Mouse (Mus musculus): ENCODE data around the gene Psmd5. TPM values are rescaled to one million over a fixed set of nuclear protein-coding genes. Genes with fewer than 3 reads are reported as not detected.
A peak's percentile ranks its signal among the peaks of the same experiment; 100 is the strongest.

Psmd5 gene
- polyA plus RNA-seq, 1 experiment from 2014 or later, result 59.0 TPM

DNA sequence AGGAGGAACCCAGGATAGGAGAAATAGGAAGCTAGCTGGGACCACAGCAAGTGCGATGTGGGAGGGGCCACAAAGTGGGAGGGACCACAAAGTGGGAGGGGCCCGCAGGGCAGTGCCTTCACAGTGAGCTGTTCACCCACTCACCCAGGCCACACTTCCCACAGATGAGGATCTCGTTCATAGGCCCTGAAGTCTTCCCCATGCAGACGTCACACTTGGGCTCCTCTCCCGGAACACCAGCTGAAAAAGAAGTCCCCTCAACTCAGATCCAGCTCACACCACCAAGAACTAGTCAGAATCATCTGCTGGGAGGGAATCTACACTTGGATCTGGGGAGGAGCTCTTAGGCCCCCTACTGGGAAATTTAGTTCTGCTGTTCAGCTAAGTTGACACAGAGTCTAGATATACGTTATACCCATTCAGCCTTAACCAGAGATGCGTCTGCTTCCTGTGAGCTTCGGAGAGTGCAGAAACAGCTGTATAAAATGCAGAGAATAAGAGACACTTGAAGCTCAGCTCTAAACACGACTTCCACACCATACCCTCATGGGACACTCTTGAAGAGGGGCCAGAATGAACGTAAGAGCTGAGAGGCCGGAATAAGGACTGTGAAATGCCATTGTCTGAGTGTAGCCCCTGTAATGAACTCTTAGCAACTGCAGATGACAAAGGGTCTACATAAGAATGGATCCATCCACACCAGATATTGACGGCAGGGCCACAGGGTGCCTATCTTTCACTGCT lies 32.3 kb upstream of the Psmd5 start:
- Histone ChIP-seq H3K27me3 (replicated peaks) (peaks cover 22% of the 10 kb centered on the region), H3K4me1 (peaks cover 28% of the 10 kb centered on the region), H3K4me3 (no peak overlapping the region), H3K36me3 (peaks cover under 1% of the 10 kb centered on the region), H3K9me3 (no peaks in the 10 kb centered on the region), H3K4me2 (no peak overlapping the region), H3K27ac (replicated peaks) (no peak overlapping the region), H3K9ac (no peak overlapping the region)
- 58% methylated on average over 12 of the region's 12 CpGs for WGBS
- no peak for ATAC-seq (ENCODE audit: extremely low read depth, insufficient number of reproducible peaks, low FRiP score, low TSS enrichment)

- no peak overlapping the region for H3K9ac ChIP-seq
- no peak overlapping the region for H3K4me2 ChIP-seq
- H3K4me1 ChIP-seq, result peaks cover 28% of the 10 kb centered on the region
- no peak overlapping the region for H3K4me3 ChIP-seq
- peaks cover 4% of the 10 kb centered on the region for H3K36me3 ChIP-seq
- no peak for ATAC-seq (ENCODE audit: extremely low read depth, insufficient number of reproducible peaks, low FRiP score, low TSS enrichment)
- 68% methylated on average over 6 of the region's 6 CpGs for WGBS
- peaks cover 16% of the 10 kb centered on the region for H3K27me3 ChIP-seq (replicated peaks)
- H3K27ac ChIP-seq (replicated peaks), result no peak overlapping the region
- no peaks in the 10 kb centered on the region for H3K9me3 ChIP-seq
Observed at GRCm38 (mm10) chr2:34906426-34906825, 31.7 kb upstream of the Psmd5 start.

GRCm38 (mm10) chr2:34904849-34905542 lies 30.2 kb upstream of the Psmd5 start:
- Histone ChIP-seq H3K9ac (peak overlapping the region; percentile 76), H3K36me3 (peaks cover 4% of the 10 kb centered on the region), H3K9me3 (no peaks in the 10 kb centered on the region), H3K27me3 (replicated peaks) (peaks cover 11% of the 10 kb centered on the region), H3K4me2 (peak overlapping the region; percentile 76), H3K4me3 (peak overlapping the region; percentile 48), H3K4me1 (peaks cover 28% of the 10 kb centered on the region), H3K27ac (replicated peaks) (peak overlapping the region; percentile 65; the same call in 1 of the 2 replicates)
- WGBS, result under 1% methylated on average over 34 of the region's 34 CpGs
- peak; percentile 95 for ATAC-seq (ENCODE audit: extremely low read depth, insufficient number of reproducible peaks, low FRiP score, low TSS enrichment)

GRCm38 (mm10) chr2:34903652-34904405 lies 29.1 kb upstream of the Psmd5 start:
- ATAC-seq (ENCODE audit: extremely low read depth, insufficient number of reproducible peaks, low FRiP score, low TSS enrichment), result no peak
- H3K9ac ChIP-seq, result peak overlapping the region; percentile 15
- 51% methylated on average over 4 of the region's 4 CpGs for WGBS
- H3K4me3 ChIP-seq, result no peak overlapping the region
- peak overlapping the region; percentile 65 for H3K27ac ChIP-seq (replicated peaks)
- peaks cover 7% of the 10 kb centered on the region for H3K36me3 ChIP-seq
- peaks cover 8% of the 10 kb centered on the region for H3K27me3 ChIP-seq (replicated peaks)
- peak overlapping the region; percentile 76 for H3K4me2 ChIP-seq
- H3K9me3 ChIP-seq, result no peaks in the 10 kb centered on the region
- peaks cover 28% of the 10 kb centered on the region for H3K4me1 ChIP-seq

GRCm38 (mm10) chr2:34903191-34903590 lies 28.4 kb upstream of the Psmd5 start:
- Histone ChIP-seq H3K4me2 (no peak overlapping the region), H3K4me1 (peaks cover 28% of the 10 kb centered on the region), H3K27me3 (replicated peaks) (peaks cover 8% of the 10 kb centered on the region), H3K27ac (replicated peaks) (no peak overlapping the region), H3K4me3 (no peak overlapping the region), H3K9me3 (no peaks in the 10 kb centered on the region), H3K9ac (no peak overlapping the region), H3K36me3 (peaks cover 7% of the 10 kb centered on the region)
- no peak for ATAC-seq (ENCODE audit: extremely low read depth, insufficient number of reproducible peaks, low FRiP score, low TSS enrichment)
- WGBS, result 86% methylated on average over 7 of the region's 7 CpGs

DNA sequence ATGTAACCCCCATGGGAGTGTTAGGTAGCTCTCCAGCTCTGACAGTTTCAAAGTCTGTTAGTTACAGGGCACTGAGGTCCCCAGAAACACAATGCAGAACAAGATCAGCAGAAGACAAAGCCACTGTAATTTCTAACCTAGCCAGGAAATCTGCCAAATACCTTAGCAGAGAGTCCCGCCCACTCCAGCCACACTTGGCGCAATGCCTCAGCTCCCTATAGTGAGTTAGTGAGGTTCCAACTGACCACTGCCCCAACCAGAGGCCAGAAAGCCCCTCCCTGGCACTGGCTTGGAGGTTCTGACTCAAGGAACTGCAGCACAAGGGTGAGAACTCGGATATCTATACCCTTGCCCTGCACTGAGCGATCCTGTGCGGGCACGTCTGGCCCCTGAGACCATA lies 28.0 kb upstream of the Psmd5 start:
- ATAC-seq (ENCODE audit: extremely low read depth, insufficient number of reproducible peaks, low FRiP score, low TSS enrichment), result no peak
- no peaks in the 10 kb centered on the region for H3K9me3 ChIP-seq
- peaks cover 8% of the 10 kb centered on the region for H3K27me3 ChIP-seq (replicated peaks)
- WGBS, result 77% methylated on average over 6 of the region's 6 CpGs
- no peak overlapping the region for H3K27ac ChIP-seq (replicated peaks)
- H3K4me3 ChIP-seq, result no peak overlapping the region
- H3K4me2 ChIP-seq, result no peak overlapping the region
- no peak overlapping the region for H3K9ac ChIP-seq
- peaks cover 28% of the 10 kb centered on the region for H3K4me1 ChIP-seq
- peaks cover 7% of the 10 kb centered on the region for H3K36me3 ChIP-seq

GRCm38 (mm10) chr2:34901726-34902125 lies 27.0 kb upstream of the Psmd5 start:
- Histone ChIP-seq H3K4me2 (no peak overlapping the region), H3K4me3 (no peak overlapping the region), H3K27ac (replicated peaks) (no peak overlapping the region), H3K27me3 (replicated peaks) (no peaks in the 10 kb centered on the region), H3K4me1 (peaks cover 28% of the 10 kb centered on the region), H3K9me3 (no peaks in the 10 kb centered on the region), H3K36me3 (peaks cover 7% of the 10 kb centered on the region), H3K9ac (no peak overlapping the region)
- no peak for ATAC-seq (ENCODE audit: extremely low read depth, insufficient number of reproducible peaks, low FRiP score, low TSS enrichment)
- WGBS, result 74% methylated on average over 4 of the region's 4 CpGs

DNA sequence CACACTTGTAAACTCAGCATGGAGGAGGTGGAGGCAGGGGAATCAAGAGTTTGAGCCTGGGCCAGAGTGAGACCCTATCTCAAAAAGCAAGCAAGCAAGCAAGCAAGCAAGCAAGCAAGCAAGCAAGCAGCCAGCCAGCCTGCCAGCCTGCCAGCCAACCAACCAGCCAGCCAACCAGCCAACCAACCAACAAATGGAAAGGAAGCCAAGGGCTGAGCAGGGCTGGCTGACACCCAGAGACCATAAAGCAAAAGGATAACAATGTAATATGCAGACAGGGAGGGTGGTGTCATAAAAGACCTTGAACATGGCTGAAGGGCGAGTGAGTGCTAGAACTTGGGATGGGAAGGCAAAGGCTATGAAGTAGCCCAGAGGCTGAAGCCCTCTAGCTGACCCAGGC lies 25.6 kb upstream of the Psmd5 start:
- H3K4me1 ChIP-seq, result peaks cover 24% of the 10 kb centered on the region
- no peak overlapping the region for H3K27ac ChIP-seq (replicated peaks)
- H3K9me3 ChIP-seq, result no peaks in the 10 kb centered on the region
- peaks cover 12% of the 10 kb centered on the region for H3K36me3 ChIP-seq
- H3K27me3 ChIP-seq (replicated peaks), result no peaks in the 10 kb centered on the region
- ATAC-seq (ENCODE audit: extremely low read depth, insufficient number of reproducible peaks, low FRiP score, low TSS enrichment), result no peak
- no peak overlapping the region for H3K4me2 ChIP-seq
- H3K9ac ChIP-seq, result no peak overlapping the region
- 85% methylated on average over 1 of the region's 1 CpGs for WGBS
- no peak overlapping the region for H3K4me3 ChIP-seq

DNA sequence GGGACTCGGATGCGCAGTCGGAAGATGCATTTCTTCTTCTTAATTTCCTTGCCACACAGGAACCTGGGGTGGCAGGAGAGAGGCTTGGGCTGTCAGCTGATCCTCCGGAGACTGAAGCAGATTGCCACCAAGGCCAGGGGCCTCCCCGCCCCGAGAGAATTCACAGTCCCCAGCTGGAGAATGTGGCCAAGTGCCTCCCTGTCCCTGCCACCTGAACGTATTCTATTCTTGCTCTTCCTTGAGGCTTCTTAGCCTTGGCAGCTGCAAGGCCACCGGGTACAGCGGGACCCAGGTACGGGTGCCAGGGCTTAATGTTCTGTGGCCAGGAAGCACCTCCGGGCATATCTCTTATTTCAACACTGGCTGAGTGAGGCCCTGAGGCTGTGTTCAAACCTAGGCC lies 24.9 kb upstream of the Psmd5 start:
- no peak overlapping the region for H3K9ac ChIP-seq
- H3K4me3 ChIP-seq, result no peak overlapping the region
- no peaks in the 10 kb centered on the region for H3K27me3 ChIP-seq (replicated peaks)
- H3K36me3 ChIP-seq, result peaks cover 12% of the 10 kb centered on the region
- H3K4me1 ChIP-seq, result peaks cover 23% of the 10 kb centered on the region
- WGBS, result 73% methylated on average over 11 of the region's 11 CpGs
- H3K4me2 ChIP-seq, result no peak overlapping the region
- H3K27ac ChIP-seq (replicated peaks), result no peak overlapping the region
- ATAC-seq (ENCODE audit: extremely low read depth, insufficient number of reproducible peaks, low FRiP score, low TSS enrichment), result no peak
- H3K9me3 ChIP-seq, result no peaks in the 10 kb centered on the region

DNA sequence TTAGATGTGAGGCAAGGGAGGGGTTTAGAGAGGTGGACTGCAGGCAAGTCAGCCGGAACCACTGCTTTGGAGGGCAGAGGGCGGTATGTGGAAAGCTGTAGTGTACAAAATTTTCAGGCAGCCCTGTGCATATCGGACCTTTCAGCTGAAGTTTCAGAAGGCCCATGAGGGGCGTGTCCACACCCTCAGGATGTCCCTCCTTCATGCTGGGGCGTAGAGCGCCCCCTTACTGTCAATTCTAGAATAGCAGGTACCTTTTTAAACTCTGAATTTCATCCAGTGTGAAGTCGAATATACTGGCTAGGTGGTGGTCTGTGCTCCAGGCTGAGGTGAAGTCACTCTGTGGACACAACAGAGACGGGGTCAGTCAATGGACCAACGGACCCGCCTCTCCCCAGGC lies 23.1 kb upstream of the Psmd5 start:
- WGBS, result 23% methylated on average over 10 of the region's 10 CpGs
- peaks cover 12% of the 10 kb centered on the region for H3K36me3 ChIP-seq
- H3K9ac ChIP-seq, result no peak overlapping the region
- no peaks in the 10 kb centered on the region for H3K9me3 ChIP-seq
- H3K4me2 ChIP-seq, result no peak overlapping the region
- ATAC-seq (ENCODE audit: extremely low read depth, insufficient number of reproducible peaks, low FRiP score, low TSS enrichment), result no peak
- H3K4me3 ChIP-seq, result no peak overlapping the region
- no peak overlapping the region for H3K27ac ChIP-seq (replicated peaks)
- H3K4me1 ChIP-seq, result peaks cover 5% of the 10 kb centered on the region; the same call in 1 of the 2 replicates
- no peaks in the 10 kb centered on the region for H3K27me3 ChIP-seq (replicated peaks)

DNA sequence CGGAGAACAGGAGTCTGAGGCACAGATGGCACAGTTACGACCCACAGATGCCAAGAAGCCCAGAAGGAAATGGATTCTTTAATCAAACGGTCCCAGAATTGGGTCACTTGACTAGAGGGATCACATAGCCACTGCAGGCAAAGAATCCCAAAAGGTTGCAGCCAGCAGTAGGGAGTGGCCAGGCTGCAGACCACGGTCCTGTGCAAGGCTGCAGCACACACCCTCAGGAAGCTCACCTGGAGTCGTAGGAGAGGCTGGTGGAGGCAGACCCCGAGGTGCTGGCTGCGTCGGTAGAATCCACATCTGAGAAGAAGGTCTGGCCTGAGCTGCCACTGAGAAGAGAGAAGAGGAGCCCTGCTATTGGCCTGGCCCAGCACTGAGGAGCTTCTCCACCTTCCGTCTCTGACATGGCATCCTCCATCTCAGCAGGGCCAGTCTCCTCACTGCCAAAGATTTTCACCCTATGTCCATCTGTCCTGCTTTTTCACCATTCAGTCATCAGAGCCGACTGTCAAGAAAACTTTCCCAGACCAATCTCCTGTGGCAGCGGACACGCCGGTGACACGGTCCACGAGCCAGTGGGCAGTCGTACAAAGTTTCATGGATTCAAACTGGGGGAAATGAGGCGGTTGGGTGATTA lies 22.2 kb upstream of the Psmd5 start:
- Histone ChIP-seq H3K4me1 (no peaks in the 10 kb centered on the region), H3K27me3 (replicated peaks) (no peaks in the 10 kb centered on the region), H3K27ac (replicated peaks) (no peak overlapping the region), H3K36me3 (peaks cover 10% of the 10 kb centered on the region), H3K4me2 (no peak overlapping the region), H3K4me3 (no peak overlapping the region), H3K9me3 (no peaks in the 10 kb centered on the region), H3K9ac (no peak overlapping the region)
- WGBS, result 79% methylated on average over 17 of the region's 17 CpGs
- no peak for ATAC-seq (ENCODE audit: extremely low read depth, insufficient number of reproducible peaks, low FRiP score, low TSS enrichment)

Data from heart, embryonic 13.5 days (tissue).